Mouse (Mus musculus) embryonic stem cell, embryonic (primary cell): ENCODE measurements around the gene Tm9sf3.

Experiments used
- CTCF ChIA-PET, 4 experiments: fragments of 300-600 bp in 2 of 4; fragments of 350-600 bp in 2 of 4; sonication (Branson Sonifier 250); formaldehyde crosslinking; loops; one replicate each; lab custom pipeline; 2022; ENCODE audit warnings: inconsistent platforms in 2 of 4; lab: Charles Lee
- POLR2A ChIA-PET, 4 experiments: fragments of 300-600 bp in 2 of 4; fragments of 350-600 bp in 2 of 4; sonication (Branson Sonifier 250); formaldehyde crosslinking; loops; one replicate each; lab custom pipeline; 2022; ENCODE audit warnings: antibody characterized with exemption in 4 of 4, inconsistent platforms in 1 of 4; lab: Charles Lee

The Tm9sf3 gene

GRCm38 (mm10) chr19:41206811-41207344 lies 56.9 kb downstream of the Tm9sf3 start, which contains the start of gene Tll2:
TSS of gene Tll2 (minus strand) at chr19:41206835.
- CTCF ChIA-PET, result interaction anchor here in 2 of 4 experiments (1.0 to 1.8 kb wide), 3 partner anchors 38 to 120 kb away, joined by 3 to 6 read pairs (median 3); no protein-coding TSS in a partner anchor

GRCm38 (mm10) chr19:41206041-41206810 lies 57.6 kb downstream of the Tm9sf3 start:
- POLR2A ChIA-PET, result interaction anchor here in 2 of 4 experiments (0.5 to 1.1 kb wide), 2 partner anchors 58 to 931 kb away, joined by 3 read pairs; partner anchors contain the start of gene Tm9sf3 (in 1 of the 2)
- CTCF ChIA-PET, result interaction anchor here in 3 of 4 experiments (0.6 to 1.8 kb wide), 7 partner anchors 14 to 374 kb away, joined by 3 to 6 read pairs (median 3); no protein-coding TSS in a partner anchor

More at GRCm38 (mm10) chr19:41206811-41207344, 56.9 kb downstream of the Tm9sf3 start, which contains the start of gene Tll2:
- POLR2A ChIA-PET, result no interaction called here

GRCm38 (mm10) chr19:41204159-41205081 lies 59.4 kb downstream of the Tm9sf3 start:
- ChIA-PET CTCF (interaction anchor here in 2 of 4 experiments (0.8 to 2.1 kb wide), 5 partner anchors 8 to 131 kb away, joined by 3 to 14 read pairs (median 3); no protein-coding TSS in a partner anchor), POLR2A (interaction anchor here in 1 of 4 experiments (1.7 kb wide), 1 partner anchor 37 kb away, joined by 3 read pairs; no protein-coding TSS in a partner anchor)

- POLR2A ChIA-PET, result no interaction called here
- CTCF ChIA-PET, result no interaction called here
These were observed 66.2 kb downstream of the Tm9sf3 start for GRCm38 (mm10) chr19:41197606-41198005.

- CTCF ChIA-PET, result interaction anchor here in 1 of 4 experiments (0.6 kb wide), 1 partner anchor 102 kb away, joined by 4 read pairs; no protein-coding TSS in a partner anchor
- POLR2A ChIA-PET, result no interaction called here
These were observed 70.4 kb downstream of the Tm9sf3 start for GRCm38 (mm10) chr19:41193379-41193778.

- POLR2A ChIA-PET, result interaction anchor here in 1 of 4 experiments (1.5 kb wide), 1 partner anchor 15 kb away, joined by 3 read pairs; no protein-coding TSS in a partner anchor
- CTCF ChIA-PET, result interaction anchor here in 2 of 4 experiments (0.6 to 1.2 kb wide), 2 partner anchors 13 to 102 kb away, joined by 3 to 4 read pairs; no protein-coding TSS in a partner anchor
These were observed 70.8 kb downstream of the Tm9sf3 start for GRCm38 (mm10) chr19:41192953-41193352.

GRCm38 (mm10) chr19:41191724-41192123 lies 72.1 kb downstream of the Tm9sf3 start:
- POLR2A ChIA-PET, result interaction anchor here in 1 of 4 experiments (0.6 to 1.5 kb wide), 2 partner anchors 14 to 21 kb away, joined by 3 to 4 read pairs; no protein-coding TSS in a partner anchor
- CTCF ChIA-PET, result interaction anchor here in 2 of 4 experiments (1.0 to 1.2 kb wide), 4 partner anchors 12 to 119 kb away, joined by 3 read pairs; no protein-coding TSS in a partner anchor

- POLR2A ChIA-PET, result interaction anchor here in 1 of 4 experiments (0.8 kb wide), 1 partner anchor 45 kb away, joined by 3 read pairs; no protein-coding TSS in a partner anchor
- CTCF ChIA-PET, result no interaction called here
These were observed 72.8 kb downstream of the Tm9sf3 start for GRCm38 (mm10) chr19:41190876-41191434.

GRCm38 (mm10) chr19:41177331-41177730 lies 86.5 kb downstream of the Tm9sf3 start:
- ChIA-PET POLR2A (interaction anchor here in 1 of 4 experiments (1.2 kb wide), 1 partner anchor 15 kb away, joined by 3 read pairs; no protein-coding TSS in a partner anchor), CTCF (no interaction called here)

GRCm38 (mm10) chr19:41176881-41177280 lies 86.9 kb downstream of the Tm9sf3 start:
- ChIA-PET CTCF (no interaction called here), POLR2A (interaction anchor here in 1 of 4 experiments (1.2 kb wide), 1 partner anchor 15 kb away, joined by 3 read pairs; no protein-coding TSS in a partner anchor)

- ChIA-PET POLR2A (no interaction called here), CTCF (no interaction called here)
These were observed 97.9 kb downstream of the Tm9sf3 start for GRCm38 (mm10) chr19:41165914-41166235.

- ChIA-PET CTCF (interaction anchor here in 1 of 4 experiments (0.7 kb wide), 1 partner anchor 258 kb away, joined by 3 read pairs; no protein-coding TSS in a partner anchor), POLR2A (interaction anchor here in 1 of 4 experiments (1.4 kb wide), 1 partner anchor 8 kb away, joined by 3 read pairs; no protein-coding TSS in a partner anchor)
These were observed 98.5 kb downstream of the Tm9sf3 start for GRCm38 (mm10) chr19:41165144-41165913.

GRCm38 (mm10) chr19:41164447-41165095 lies 99.2 kb downstream of the Tm9sf3 start:
- ChIA-PET POLR2A (interaction anchor here in 2 of 4 experiments (0.9 to 1.4 kb wide), 2 partner anchors 9 to 636 kb away, joined by 3 to 5 read pairs; no protein-coding TSS in a partner anchor), CTCF (interaction anchor here in 1 of 4 experiments (0.7 kb wide), 1 partner anchor 258 kb away, joined by 3 read pairs; no protein-coding TSS in a partner anchor)
